Mouse (Mus musculus) small intestine, adult 2 months (tissue): Measurements from ENCODE around the gene Garnl3. TPM values are rescaled to one million over a fixed set of nuclear protein-coding genes. Genes with fewer than 3 reads are reported as not detected.

Experiments
- H3K27ac ChIP-seq: fragments of 200-500 bp; 2 replicates; pipeline ENCODE4 v1.5.1; 2012; ENCODE audit warnings: low read depth, low read length, control low read depth, inconsistent platforms; ENCODE audit not compliant: insufficient read depth
- H3K27me3 ChIP-seq: fragments of 200-500 bp; 2 replicates; pipeline ENCODE4 v1.6.1; 2012; ENCODE audit warnings: mild to moderate bottlenecking, moderate library complexity, low read length, inconsistent platforms; ENCODE audit not compliant: control insufficient read depth, insufficient read depth
- H3K36me3 ChIP-seq: fragments of 200-500 bp; 2 replicates; pipeline ENCODE4 v1.6.1; 2012; ENCODE audit warnings: mild to moderate bottlenecking, low read length, control low read depth, inconsistent platforms; ENCODE audit not compliant: control insufficient read depth, insufficient read depth
- H3K4me1 ChIP-seq: fragments of 200-500 bp; 2 replicates; pipeline ENCODE4 v1.6.1; 2012; ENCODE audit warnings: low read length, inconsistent platforms, mixed read lengths; ENCODE audit not compliant: control insufficient read depth, insufficient read depth, insufficient read length
- H3K4me3 ChIP-seq: fragments of 200-500 bp; 2 replicates; pipeline ENCODE4 v1.5.1; 2012; ENCODE audit warnings: low read depth, mild to moderate bottlenecking, control low read depth, inconsistent platforms, low read length, moderate library complexity
- CTCF ChIP-seq: fragments of 200-500 bp; IDR thresholded peaks from 2 replicates; pipeline ENCODE4 v1.5.1; 2012; ENCODE audit warnings: low read depth, mild to moderate bottlenecking, control low read depth, inconsistent platforms, low read length, moderate library complexity, mixed read lengths; ENCODE audit not compliant: insufficient replicate concordance, insufficient read length; ENCODE audit errors: extremely low read depth
- POLR2A ChIP-seq: fragments of 200-500 bp; IDR thresholded peaks from 2 replicates; pipeline ENCODE4 v1.6.1; 2012; ENCODE audit warnings: low read depth, mild to moderate bottlenecking, control low read depth, inconsistent platforms, low read length, moderate library complexity
- WGBS: fragments of 180-500 bp; shearing (Covaris S2); methylation state at CpG from one replicate; pipeline ENCODE4 v1.1.7; 2018; 5-methylcytosine and 5-hydroxymethylcytosine counted together
- polyA plus RNA-seq: library from polyadenylated mRNA; depleted of rRNA; stranded (reverse); fragments of >200 nt; gene quantifications from 2 replicates; pipeline ENCODE4 v1.2.3, GENCODE M21; 2012; rRNA removed

The Garnl3 gene
- polyA plus RNA-seq, 1 experiment = 2.0 TPM

DNA sequence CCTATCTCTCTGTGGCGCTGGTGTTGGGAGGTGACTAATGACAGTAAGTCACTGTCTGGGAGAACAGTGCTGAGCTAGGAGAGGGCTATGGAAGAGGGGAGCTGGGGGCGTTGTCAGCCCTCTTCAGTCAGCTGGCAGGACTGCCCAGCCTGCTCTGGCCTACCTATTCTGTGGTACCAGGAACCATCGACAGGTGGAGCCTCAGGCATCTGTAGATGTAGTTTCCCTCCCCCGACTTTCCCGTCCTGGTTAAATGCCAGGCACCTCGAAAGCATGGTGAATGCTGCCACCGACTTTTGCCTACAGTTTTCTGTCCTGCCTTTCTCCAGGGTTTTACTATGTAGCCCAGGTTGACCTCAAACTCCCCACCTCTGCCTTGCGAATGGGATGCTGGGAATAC is 174.1 kb downstream of the Garnl3 start:
- Histone ChIP-seq H3K4me3 (no peak overlapping the region), H3K4me1 (peaks cover 5% of the 10 kb centered on the region), H3K36me3 (peaks cover 21% of the 10 kb centered on the region), H3K27ac (no peak overlapping the region), H3K27me3 (no peaks in the 10 kb centered on the region)
- WGBS = 51% methylated on average over 8 of the region's 8 CpGs
- no peak for TF ChIP-seq CTCF

DNA sequence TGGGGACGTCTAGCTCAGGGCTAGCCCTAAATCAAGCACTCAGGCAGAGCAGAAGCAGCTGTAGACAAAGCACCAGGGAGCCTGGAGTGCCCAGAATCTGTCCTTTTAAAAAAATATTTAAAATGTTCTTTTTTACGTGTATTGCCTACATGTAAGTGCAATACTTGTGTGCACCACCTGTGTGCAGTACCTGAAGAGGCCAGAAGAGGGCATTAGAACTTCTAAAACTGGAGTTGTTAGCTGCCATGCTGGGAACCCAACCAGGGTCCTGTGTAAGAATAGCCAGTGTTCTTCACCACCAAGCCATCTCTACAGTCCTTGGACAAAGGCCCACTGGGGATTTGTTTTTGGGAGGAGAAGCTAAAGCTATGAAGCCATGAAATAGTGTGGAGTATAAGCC is 176.9 kb downstream of the Garnl3 start:
- Histone ChIP-seq H3K36me3 (peaks cover 29% of the 10 kb centered on the region), H3K4me1 (no peaks in the 10 kb centered on the region), H3K27ac (no peak overlapping the region), H3K27me3 (no peaks in the 10 kb centered on the region), H3K4me3 (no peak overlapping the region)
- TF ChIP-seq CTCF = no peak
- WGBS = 88% methylated on average over 2 of the region's 2 CpGs

DNA sequence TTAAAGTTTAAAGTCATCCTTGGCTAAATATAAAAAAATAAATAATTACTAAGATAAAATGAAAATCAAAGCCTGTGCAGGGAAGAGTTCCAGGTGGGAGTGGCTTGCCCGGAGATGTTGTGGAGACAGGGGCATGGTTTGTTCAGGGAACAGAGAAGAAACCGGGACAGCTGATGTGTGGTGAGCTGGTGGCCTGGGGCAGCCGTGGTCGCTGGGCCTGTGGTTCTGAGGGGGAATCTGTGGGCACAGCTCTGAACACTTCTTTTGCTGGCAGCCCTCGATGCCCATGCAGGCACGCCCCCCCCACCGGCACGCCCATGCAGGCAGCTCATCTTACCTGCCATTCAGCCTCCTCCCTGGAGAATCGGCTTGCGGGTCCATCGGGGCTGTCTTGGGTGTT is 184.0 kb downstream of the Garnl3 start:
- Histone ChIP-seq H3K4me3 (no peak overlapping the region), H3K4me1 (no peaks in the 10 kb centered on the region), H3K27me3 (no peaks in the 10 kb centered on the region), H3K36me3 (peaks cover 46% of the 10 kb centered on the region), H3K27ac (no peak overlapping the region)
- TF ChIP-seq CTCF = no peak
- no peak for TF ChIP-seq POLR2A
- WGBS = 89% methylated on average over 11 of the region's 11 CpGs

DNA sequence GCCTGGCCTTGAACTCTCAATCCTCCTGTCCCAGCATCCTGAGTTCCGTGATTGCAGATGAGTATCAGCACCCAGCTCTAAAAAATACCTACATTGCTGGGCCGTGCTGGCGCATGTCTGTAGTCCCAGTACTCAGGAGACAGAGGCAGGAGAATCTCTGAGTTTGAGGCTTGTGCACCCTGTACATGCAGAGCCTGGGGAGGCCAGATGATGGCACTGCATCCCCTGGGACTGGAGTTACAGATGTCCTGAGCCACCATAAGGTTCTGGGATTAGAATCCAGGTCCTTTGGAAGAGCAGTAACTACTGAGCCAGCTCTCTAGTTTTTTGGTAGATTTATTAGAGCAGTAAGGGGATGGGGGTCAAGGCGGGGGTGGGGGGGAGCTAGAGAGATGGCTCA is 191.0 kb downstream of the Garnl3 start:
- Histone ChIP-seq H3K4me3 (no peak overlapping the region), H3K27me3 (no peaks in the 10 kb centered on the region), H3K36me3 (peaks cover 36% of the 10 kb centered on the region), H3K27ac (no peak overlapping the region), H3K4me1 (no peaks in the 10 kb centered on the region)
- 93% methylated on average over 4 of the region's 4 CpGs for WGBS
- TF ChIP-seq CTCF (no peak), POLR2A (no peak)

DNA sequence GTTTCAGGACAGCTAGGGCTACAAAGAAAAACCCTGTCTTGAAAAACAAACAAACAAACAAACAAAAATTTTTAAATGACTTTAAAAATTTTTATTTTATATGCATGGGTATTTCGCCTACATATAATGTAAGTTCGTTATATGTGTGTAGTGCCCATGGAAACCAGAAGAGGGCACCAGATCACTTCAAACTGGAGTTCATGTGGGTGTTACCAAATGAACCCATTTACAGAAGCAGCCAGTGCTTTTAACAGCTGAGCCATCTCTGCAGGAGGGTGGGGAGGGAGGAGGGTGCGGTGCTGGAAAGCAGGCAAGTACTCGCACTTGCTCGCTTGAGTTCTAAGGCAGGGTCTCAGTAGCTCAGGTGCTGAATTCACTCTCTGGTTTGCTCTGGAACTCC is 192.0 kb downstream of the Garnl3 start:
- H3K27me3 ChIP-seq = no peaks in the 10 kb centered on the region
- 90% methylated on average over 5 of the region's 5 CpGs for WGBS
- peak; percentile 29; the same call in 1 of the 2 replicates for TF ChIP-seq CTCF
- TF ChIP-seq POLR2A = no peak

DNA sequence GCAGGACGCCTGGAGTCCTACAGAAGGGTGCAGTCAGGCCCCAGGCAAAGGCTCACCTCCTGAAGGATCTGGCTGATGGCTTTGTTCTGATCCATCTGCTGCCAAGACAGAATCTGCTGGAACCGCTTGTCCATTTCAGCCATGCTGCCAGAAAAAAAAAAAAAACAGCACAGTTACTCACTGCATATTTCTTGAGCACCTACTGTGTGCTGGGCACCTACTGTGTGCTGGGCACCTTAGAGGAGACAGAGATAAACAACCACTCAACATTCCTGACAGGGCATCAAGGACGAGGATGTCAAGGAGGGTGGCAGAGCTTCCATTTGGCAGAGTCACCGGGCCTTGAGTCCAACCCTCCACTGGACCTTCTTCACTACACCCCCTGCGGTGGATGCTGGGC is 192.7 kb downstream of the Garnl3 start:
- Histone ChIP-seq H3K27ac (no peak overlapping the region), H3K4me3 (no peak overlapping the region), H3K4me1 (no peaks in the 10 kb centered on the region), H3K36me3 (peaks cover 24% of the 10 kb centered on the region), H3K27me3 (no peaks in the 10 kb centered on the region)
- TF ChIP-seq CTCF = no peak
- TF ChIP-seq POLR2A = no peak
- 93% methylated on average over 5 of the region's 5 CpGs for WGBS

More for the DNA sequence above, 192.0 kb downstream of the Garnl3 start:
- Histone ChIP-seq H3K36me3 (peaks cover 26% of the 10 kb centered on the region), H3K27ac (no peak overlapping the region), H3K4me1 (no peaks in the 10 kb centered on the region), H3K4me3 (no peak overlapping the region)

Other genes starting within 250 kb of the Garnl3 start
- gene Rpl12, start 170.1 kb downstream of the Garnl3 start, polyA plus RNA-seq = 80.3 and 161 TPM in 2 replicates
- 6.4 and 12.0 TPM in 2 replicates for gene Lrsam1, start 170.0 kb downstream of the Garnl3 start, polyA plus RNA-seq
- 16.6 and 46.7 TPM in 2 replicates for gene Slc2a8, start 149.6 kb downstream of the Garnl3 start, polyA plus RNA-seq
- 18.9 and 20.7 TPM in 2 replicates for gene Angptl2, start 84.4 kb upstream of the Garnl3 start, polyA plus RNA-seq
- 4.5 and 9.5 TPM in 2 replicates for gene Ralgps1, start 239.8 kb upstream of the Garnl3 start, polyA plus RNA-seq